8 mouse cellular contexts compared by ENCODE assay signal in genomic region chr13:63929351-63929750, GRCm38 (mm10).
A peak's percentile ranks its signal among the peaks of the same experiment; 100 is the strongest.
DNase-seq lines count a peak whose midpoint lies in the region; ATAC-seq and TF ChIP-seq lines count a peak whose summit lies in the region.

No protein-coding gene starts in this region.

- H3K27ac ChIP-seq in intestine, embryonic 15.5 days = peak overlapping the region; percentile 72
- H3K27ac ChIP-seq in liver, postnatal 0 days (ENCODE audit: low read depth) = no peak overlapping the region

- peak; percentile 2 for DNase-seq in gastrocnemius, adult 18-20 months (ENCODE audit: low spot score)
- DNase-seq in gastrocnemius, postnatal 36 days = no peak
- peak; percentile 43 for DNase-seq in CD4-positive, CD25-positive, alpha-beta regulatory T cell, adult 2 months (ENCODE audit: low read depth, low spot score)
- DNase-seq in embryo, embryonic 11 days = peak; percentile 58
- DNase-seq in liver, postnatal 0 days = no peak
- DNase-seq in natural killer cell, adult 2 months (ENCODE audit: low spot score in 2 of 2) = no peak
- no peak for DNase-seq in adrenal gland, adult 8-10 months

- H3K27me3 ChIP-seq in intestine, embryonic 15.5 days (replicated peaks) = no peaks in the 10 kb centered on the region
- no peaks in the 10 kb centered on the region for H3K27me3 ChIP-seq in liver, postnatal 0 days (ENCODE audit: insufficient read depth, low read length)

- H3K9me3 ChIP-seq in intestine, embryonic 15.5 days = no peaks in the 10 kb centered on the region
- no peaks in the 10 kb centered on the region for H3K9me3 ChIP-seq in liver, postnatal 0 days (ENCODE audit: low read length)

- WGBS in intestine, embryonic 15.5 days = 15% methylated on average over 1 of the region's 1 CpGs
- WGBS in liver, postnatal 0 days (ENCODE audit: insufficient replicate concordance) = 53% methylated on average over 1 of the region's 1 CpGs

- ATAC-seq in intestine, embryonic 15.5 days = peak; percentile 66
- no peak for ATAC-seq in liver, postnatal 0 days

- intact Hi-C loops in gastrocnemius, postnatal 36 days (cut with DNase I) = loop anchor here (10.0 kb wide), 1 partner anchor 235 kb away; no protein-coding TSS in a partner anchor

- H3K4me1 ChIP-seq in intestine, embryonic 15.5 days (replicated peaks) = peaks cover 19% of the 10 kb centered on the region; the same call in 1 of the 2 replicates
- H3K4me1 ChIP-seq in liver, postnatal 0 days (ENCODE audit: insufficient read depth) = peaks cover 8% of the 10 kb centered on the region

- TF ChIP-seq EP300 in liver, postnatal 0 days (IDR thresholded peaks at IDR 0.05; ENCODE audit: low read depth) = no peak

- peak; percentile 37 for TF ChIP-seq CTCF in liver, postnatal 0 days (IDR thresholded peaks at IDR 0.05; ENCODE audit: low read depth)

- no peaks in the 10 kb centered on the region for H3K36me3 ChIP-seq in intestine, embryonic 15.5 days
- no peaks in the 10 kb centered on the region for H3K36me3 ChIP-seq in liver, postnatal 0 days (replicated peaks; ENCODE audit: insufficient read depth, low read length)

- H3K4me3 ChIP-seq in intestine, embryonic 15.5 days (replicated peaks) = no peak overlapping the region
- no peak overlapping the region for H3K4me3 ChIP-seq in liver, postnatal 0 days (ENCODE audit: low read depth, low read length)

- H3K9ac ChIP-seq in intestine, embryonic 15.5 days = no peak overlapping the region
- no peak overlapping the region for H3K9ac ChIP-seq in liver, postnatal 0 days (replicated peaks)

- H3K4me2 ChIP-seq in intestine, embryonic 15.5 days (replicated peaks) = no peak overlapping the region
- H3K4me2 ChIP-seq in liver, postnatal 0 days (ENCODE audit: low read depth, low read length) = no peak overlapping the region

Comparison
In these comparisons a context has a peak if more than half of its experiments do, and no peak if none do; other contexts are left out.
1. DNase-seq: peak in gastrocnemius, adult 18-20 months (single experiment), CD4-positive, CD25-positive, alpha-beta regulatory T cell, adult 2 months (single experiment) and embryo, embryonic 11 days (single experiment); none in gastrocnemius, postnatal 36 days (0 of 2), liver, postnatal 0 days (single experiment), natural killer cell, adult 2 months (0 of 2) and adrenal gland, adult 8-10 months (single experiment).